Mouse (Mus musculus): ENCODE measurements around the gene Glce.

- TF ChIP-seq POLR2A (IDR thresholded peaks at IDR 0.05; ENCODE audit: extremely low read depth, insufficient read depth, low read length): no peak
- no peak for TF ChIP-seq CTCF (IDR thresholded peaks at IDR 0.05; ENCODE audit: low read depth, low read length)
Observed at GRCm38 (mm10) chr9:62025056-62025455, 97.4 kb downstream of the Glce start.
